Mouse (Mus musculus) liver, postnatal 0 days (tissue): ENCODE measurements around the gene Mrps34. TPM values are rescaled to one million over a fixed set of nuclear protein-coding genes. Genes with fewer than 3 reads are reported as not detected.

ENCODE experiments used
- ATAC-seq: fragments of 200-750 bp; cut with Nextera tagmentation; 2 replicates; pipeline ENCODE4 v1.8.0; 2017; ENCODE audit warnings: mild to moderate bottlenecking, moderate library complexity
- DNase-seq: peaks from one replicate; pipeline ENCODE4 v3.0.0-alpha.2; 2016
- H3K27ac ChIP-seq: fragments of 300-500 bp; sonication (generic); 2 replicates; pipeline ENCODE4 v1.5.1; 2014; ENCODE audit warnings: antibody characterized with exemption, moderate library complexity, mild to moderate bottlenecking, low read depth
- H3K27me3 ChIP-seq: fragments of 300-500 bp; sonication (generic); 2 replicates; pipeline ENCODE4 v1.6.1; 2014; ENCODE audit warnings: low read length, control low read depth, mixed read lengths; ENCODE audit not compliant: insufficient read depth
- H3K36me3 ChIP-seq: fragments of 300-500 bp; sonication (generic); replicated peaks from 2 replicates; pipeline ENCODE4 v1.6.1; 2014; ENCODE audit warnings: mild to moderate bottlenecking, control low read depth, low read length, moderate library complexity, mixed read lengths; ENCODE audit not compliant: insufficient read depth
- H3K4me1 ChIP-seq: fragments of 300-500 bp; sonication (generic); 2 replicates; pipeline ENCODE4 v1.6.1; 2014; ENCODE audit warnings: antibody characterized with exemption, mild to moderate bottlenecking, control low read depth; ENCODE audit not compliant: insufficient read depth
- H3K4me2 ChIP-seq: fragments of 300-500 bp; sonication (generic); 2 replicates; pipeline ENCODE4 v1.6.1; 2014; ENCODE audit warnings: low read depth, mild to moderate bottlenecking, low read length, moderate library complexity, mixed read lengths
- H3K4me3 ChIP-seq: fragments of 300-500 bp; sonication (generic); 2 replicates; pipeline ENCODE4 v1.5.1; 2014; ENCODE audit warnings: low read depth, low read length
- H3K9ac ChIP-seq: fragments of 300-500 bp; sonication (generic); replicated peaks from 2 replicates; pipeline ENCODE4 v1.6.1; 2014; ENCODE audit warnings: mild to moderate bottlenecking, moderate library complexity
- H3K9me3 ChIP-seq: fragments of 300-500 bp; sonication (generic); 2 replicates; pipeline ENCODE4 v1.6.1; 2016; ENCODE audit warnings: mild to moderate bottlenecking, control low read depth, low read length, mixed read lengths
- CTCF ChIP-seq: sonication (generic); IDR thresholded peaks from 2 replicates; pipeline ENCODE4 v1.5.1; 2016; ENCODE audit warnings: antibody characterized with exemption, low read depth
- EP300 ChIP-seq: IDR thresholded peaks from 2 replicates; pipeline ENCODE4 v1.6.1; 2016; ENCODE audit warnings: antibody characterized with exemption, low read depth, mild to moderate bottlenecking
- WGBS: fragments of 180-500 bp; shearing (Covaris S2); extraction: QIAGEN DNeasy Blood & Tissue Kit; methylation state at CpG from one replicate; pipeline ENCODE4 v1.1.7; 2014; ENCODE audit not compliant: insufficient replicate concordance; 5-methylcytosine and 5-hydroxymethylcytosine counted together
- polyA plus RNA-seq: library from polyadenylated mRNA; unstranded; fragments of >200 nt; fragmentation: Nextera tagmentation; extraction: Ambion mirVana; gene quantifications from 2 replicates; pipeline ENCODE4 v1.2.1, GENCODE M21; 2015

The Mrps34 gene
- polyA plus RNA-seq, 1 experiment from 2014 or later = 99.6 TPM

- no peaks in the 10 kb centered on the region for H3K27me3 ChIP-seq
- H3K4me2 ChIP-seq = peak overlapping the region; percentile 84
- H3K4me1 ChIP-seq = peaks cover 19% of the 10 kb centered on the region
- peak overlapping the region; percentile 97 for H3K27ac ChIP-seq
- DNase-seq (no peak), ATAC-seq (no peak)
- H3K9me3 ChIP-seq = no peaks in the 10 kb centered on the region
- peak overlapping the region; percentile 95 for H3K9ac ChIP-seq
- peaks cover 36% of the 10 kb centered on the region for H3K36me3 ChIP-seq
- TF ChIP-seq EP300 = no peak
- TF ChIP-seq CTCF = no peak
- peak overlapping the region; percentile 95 for H3K4me3 ChIP-seq
- 74% methylated on average over 10 of the region's 10 CpGs for WGBS
These were observed 43.4 kb upstream of the Mrps34 start for GRCm38 (mm10) chr17:24851381-24852125.

GRCm38 (mm10) chr17:24855838-24856464 is 39.0 kb upstream of the Mrps34 start:
- H3K4me3 ChIP-seq = no peak overlapping the region
- no peaks in the 10 kb centered on the region for H3K9me3 ChIP-seq
- peaks cover 66% of the 10 kb centered on the region for H3K36me3 ChIP-seq
- no peak overlapping the region for H3K9ac ChIP-seq
- no peak for TF ChIP-seq CTCF
- TF ChIP-seq EP300 = no peak
- no peaks in the 10 kb centered on the region for H3K27me3 ChIP-seq
- no peak for DNase-seq
- H3K4me2 ChIP-seq = no peak overlapping the region
- no peak for ATAC-seq
- peaks cover 38% of the 10 kb centered on the region for H3K4me1 ChIP-seq
- WGBS = 89% methylated on average over 3 of the region's 3 CpGs
- peak overlapping the region; percentile 49 for H3K27ac ChIP-seq

DNA sequence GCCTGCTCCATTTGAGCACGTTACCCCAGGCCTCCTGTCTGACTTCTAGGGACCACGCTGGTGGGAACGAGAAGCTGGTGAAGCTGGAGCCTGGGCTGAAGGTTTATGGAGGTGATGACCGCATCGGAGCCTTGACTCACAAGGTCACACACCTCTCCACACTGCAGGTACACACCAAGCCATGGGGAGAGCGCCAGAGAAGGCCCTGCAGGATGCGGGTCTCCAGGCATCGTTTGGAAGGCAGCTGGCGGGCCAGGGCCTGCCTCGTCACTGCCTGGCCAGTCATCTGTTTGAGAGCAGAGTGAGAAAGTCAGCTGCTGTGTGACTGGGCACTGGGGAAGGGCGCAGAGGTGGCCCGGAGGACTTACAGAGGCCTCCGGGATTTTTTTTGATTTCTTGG is 38.3 kb upstream of the Mrps34 start:
- Histone ChIP-seq H3K4me2 (no peak overlapping the region), H3K9me3 (no peaks in the 10 kb centered on the region), H3K27me3 (no peaks in the 10 kb centered on the region), H3K36me3 (peaks cover 72% of the 10 kb centered on the region), H3K27ac (peak overlapping the region; percentile 49; the same call in 1 of the 2 replicates), H3K9ac (no peak overlapping the region), H3K4me1 (peaks cover 32% of the 10 kb centered on the region), H3K4me3 (no peak overlapping the region)
- 88% methylated on average over 13 of the region's 13 CpGs for WGBS
- TF ChIP-seq EP300 = no peak
- TF ChIP-seq CTCF = no peak
- DNase-seq (no peak), ATAC-seq (no peak)

DNA sequence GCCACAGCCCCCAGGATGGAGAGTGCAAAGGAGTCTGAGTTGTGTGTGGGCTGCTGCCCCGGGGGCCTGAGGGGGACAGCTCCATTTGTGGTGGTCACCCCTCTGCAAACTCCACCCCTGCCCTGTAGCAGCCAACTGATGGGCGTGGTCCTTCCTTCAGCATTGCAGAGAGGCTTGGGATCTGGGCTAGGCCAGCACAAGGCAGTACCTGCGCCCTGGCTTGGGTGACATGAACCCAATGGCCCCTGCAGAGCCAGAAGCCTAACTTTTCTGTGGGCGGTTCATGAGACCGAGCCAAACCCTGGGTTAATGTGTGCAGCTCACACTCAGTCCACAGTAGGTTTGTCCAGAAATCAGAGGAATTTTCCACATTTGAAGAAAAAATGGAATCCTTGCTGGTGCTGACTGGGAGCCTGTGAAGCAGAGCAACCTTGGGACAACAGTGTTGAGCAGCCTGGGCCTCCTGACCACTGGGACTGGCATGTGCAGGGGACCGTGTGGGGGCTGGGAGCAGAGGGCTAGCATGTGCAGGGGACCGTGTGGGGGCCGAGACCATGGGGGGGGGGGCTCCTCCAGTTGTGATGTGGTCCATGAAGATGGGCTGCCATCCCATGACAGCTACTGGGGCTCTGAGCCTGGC is 37.0 kb upstream of the Mrps34 start:
- TF ChIP-seq CTCF (no peak), EP300 (no peak)
- Histone ChIP-seq H3K4me1 (peaks cover 29% of the 10 kb centered on the region), H3K4me3 (no peak overlapping the region), H3K36me3 (peaks cover 78% of the 10 kb centered on the region), H3K27me3 (no peaks in the 10 kb centered on the region), H3K9me3 (no peaks in the 10 kb centered on the region), H3K9ac (peak overlapping the region; percentile 21), H3K4me2 (peak overlapping the region; percentile 48), H3K27ac (peak overlapping the region; percentile 88)
- DNase-seq (peak; percentile 48), ATAC-seq (no peak)
- 71% methylated on average over 8 of the region's 8 CpGs for WGBS

GRCm38 (mm10) chr17:24858967-24859366 is 35.9 kb upstream of the Mrps34 start:
- peak; percentile 95 for TF ChIP-seq EP300
- TF ChIP-seq CTCF = no peak
- peak overlapping the region; percentile 48 for H3K4me2 ChIP-seq
- 63% methylated on average over 6 of the region's 6 CpGs for WGBS
- ATAC-seq = peak; percentile 93
- no peak overlapping the region for H3K9ac ChIP-seq
- no peaks in the 10 kb centered on the region for H3K9me3 ChIP-seq
- H3K27me3 ChIP-seq = no peaks in the 10 kb centered on the region
- H3K36me3 ChIP-seq = peaks cover 78% of the 10 kb centered on the region
- DNase-seq = peak; percentile 82
- peak overlapping the region; percentile 88 for H3K27ac ChIP-seq
- peaks cover 29% of the 10 kb centered on the region for H3K4me1 ChIP-seq
- no peak overlapping the region for H3K4me3 ChIP-seq

- peaks cover 82% of the 10 kb centered on the region for H3K36me3 ChIP-seq
- H3K27me3 ChIP-seq = no peaks in the 10 kb centered on the region
- no peak overlapping the region for H3K4me3 ChIP-seq
- H3K4me1 ChIP-seq = peaks cover 29% of the 10 kb centered on the region
- peak overlapping the region; percentile 55 for H3K4me2 ChIP-seq
- H3K27ac ChIP-seq = peak overlapping the region; percentile 88
- WGBS = 85% methylated on average over 8 of the region's 8 CpGs
- no peaks in the 10 kb centered on the region for H3K9me3 ChIP-seq
- peak overlapping the region; percentile 47 for H3K9ac ChIP-seq
- DNase-seq = peak; percentile 61
- ATAC-seq = peak; percentile 77
- peak; percentile 22; the same call in 1 of the 2 replicates for TF ChIP-seq CTCF
- TF ChIP-seq EP300 = no peak
These were observed 34.8 kb upstream of the Mrps34 start for GRCm38 (mm10) chr17:24860076-24860475.
